Mouse (Mus musculus) CH12.LX (cell line): ENCODE measurements around the gene Podxl2.

Source experiments
- CHD1 ChIP-seq: IDR thresholded peaks from 2 replicates; pipeline ENCODE4 v1.6.1; 2012; ENCODE audit warnings: low read depth, low read length, improper control_type of control experiment, inconsistent platforms
- HCFC1 ChIP-seq: IDR thresholded peaks from 2 replicates; pipeline ENCODE4 v1.6.1; 2012; ENCODE audit warnings: low read depth, mild to moderate bottlenecking, inconsistent platforms, low read length, improper control_type of control experiment

- TF ChIP-seq CHD1 (no peak), HCFC1 (no peak)
Measured at GRCm38 (mm10) chr6:88809091-88810037, 65.5 kb downstream of the Podxl2 start.
